Mouse (Mus musculus): ENCODE measurements around the gene Cdk14. TPM values are rescaled to one million over a fixed set of nuclear protein-coding genes. Genes with fewer than 3 reads are reported as not detected.
"Not testable (repeated sequence)": the region's sequence is repeated elsewhere in the genome, so short reads cannot be mapped to it uniquely, and the experiment has no call there.

Gene Cdk14
- total and polyA plus RNA-seq, 2 experiments from 2014 or later: 53.0 to 63.9 TPM

GRCm38 (mm10) chr5:5342410-5343137 lies 77.5 kb downstream of the Cdk14 start:
- TF ChIP-seq CTCF (IDR thresholded peaks at IDR 0.05; ENCODE audit: low read depth): peak; percentile 23; the same call in 1 of the 2 replicates
- WGBS: 24% methylated on average over 11 of the region's 11 CpGs
- H3K4me2 ChIP-seq (ENCODE audit: low read depth, low read length): peak overlapping the region; percentile 31

GRCm38 (mm10) chr5:5341611-5342010 lies 78.5 kb downstream of the Cdk14 start:
- ATAC-seq (no peak), DNase-seq (ENCODE audit: low spot score) (no peak)
- no peak overlapping the region for H3K4me3 ChIP-seq (ENCODE audit: low read length)
- no peak overlapping the region for H3K9ac ChIP-seq (replicated peaks; ENCODE audit: low read length)
- H3K27me3 ChIP-seq (ENCODE audit: insufficient read depth, low read length): no peaks in the 10 kb centered on the region
- no peak for TF ChIP-seq CTCF (IDR thresholded peaks at IDR 0.05; ENCODE audit: low read depth)
- WGBS: 67% methylated on average over 8 of the region's 8 CpGs
- H3K27ac ChIP-seq: no peak overlapping the region
- H3K9me3 ChIP-seq (ENCODE audit: low read length): no peaks in the 10 kb centered on the region
- peaks cover 11% of the 10 kb centered on the region; the same call in 1 of the 2 replicates for H3K4me1 ChIP-seq (ENCODE audit: insufficient read depth, low read length)
- no peaks in the 10 kb centered on the region for H3K36me3 ChIP-seq (ENCODE audit: insufficient read depth, low read length)
- no peak overlapping the region for H3K4me2 ChIP-seq (ENCODE audit: low read depth, low read length)

More at GRCm38 (mm10) chr5:5342410-5343137, 77.5 kb downstream of the Cdk14 start:
- H3K9me3 ChIP-seq (ENCODE audit: low read length): no peaks in the 10 kb centered on the region
- H3K4me1 ChIP-seq (ENCODE audit: insufficient read depth, low read length): peaks cover 11% of the 10 kb centered on the region; the same call in 1 of the 2 replicates
- H3K36me3 ChIP-seq (ENCODE audit: insufficient read depth, low read length): no peaks in the 10 kb centered on the region
- peak overlapping the region; percentile 54; the same call in 1 of the 2 replicates for H3K27ac ChIP-seq
- no peak overlapping the region for H3K9ac ChIP-seq (replicated peaks; ENCODE audit: low read length)
- H3K4me3 ChIP-seq (ENCODE audit: low read length): no peak overlapping the region
- no peaks in the 10 kb centered on the region for H3K27me3 ChIP-seq (ENCODE audit: insufficient read depth, low read length)
- peak; percentile 94 for DNase-seq (ENCODE audit: low spot score)
- ATAC-seq: peak; percentile 90

- Histone ChIP-seq H3K36me3 (ENCODE audit: insufficient read depth, low read length) (no peaks in the 10 kb centered on the region), H3K27me3 (ENCODE audit: insufficient read depth, low read length) (no peaks in the 10 kb centered on the region)
Measured at GRCm38 (mm10) chr5:5333916-5334315, 86.2 kb downstream of the Cdk14 start.

GRCm38 (mm10) chr5:5330926-5331460 lies 89.1 kb downstream of the Cdk14 start:
- no peak for DNase-seq (ENCODE audit: low spot score)
- Histone ChIP-seq H3K9me3 (ENCODE audit: low read length) (no peaks in the 10 kb centered on the region), H3K4me1 (ENCODE audit: insufficient read depth, low read length) (no peaks in the 10 kb centered on the region), H3K9ac (replicated peaks; ENCODE audit: low read length) (no peak overlapping the region), H3K4me3 (ENCODE audit: low read length) (no peak overlapping the region), H3K27ac (no peak overlapping the region), H3K27me3 (ENCODE audit: insufficient read depth, low read length) (no peaks in the 10 kb centered on the region), H3K4me2 (ENCODE audit: low read depth, low read length) (no peak overlapping the region), H3K36me3 (ENCODE audit: insufficient read depth, low read length) (no peaks in the 10 kb centered on the region)
- TF ChIP-seq CTCF (IDR thresholded peaks at IDR 0.05; ENCODE audit: low read depth): no peak
- peak; percentile 7; the same call in 1 of the 2 replicates for ATAC-seq
- WGBS: 50% methylated on average over 10 of the region's 10 CpGs

More at GRCm38 (mm10) chr5:5333916-5334315, 86.2 kb downstream of the Cdk14 start:
- Histone ChIP-seq H3K9ac (replicated peaks; ENCODE audit: low read length) (no peak overlapping the region), H3K4me3 (ENCODE audit: low read length) (no peak overlapping the region), H3K9me3 (ENCODE audit: low read length) (no peaks in the 10 kb centered on the region), H3K4me1 (ENCODE audit: insufficient read depth, low read length) (no peaks in the 10 kb centered on the region), H3K27ac (no peak overlapping the region), H3K4me2 (ENCODE audit: low read depth, low read length) (no peak overlapping the region)
- 92% methylated on average over 8 of the region's 8 CpGs for WGBS
- TF ChIP-seq CTCF (IDR thresholded peaks at IDR 0.05; ENCODE audit: low read depth): no peak
- DNase-seq (ENCODE audit: low spot score) (no peak), ATAC-seq (no peak)

- H3K4me3 ChIP-seq (ENCODE audit: low read length); ATAC-seq; H3K36me3 ChIP-seq (ENCODE audit: insufficient read depth, low read length); H3K4me1 ChIP-seq (ENCODE audit: insufficient read depth, low read length); H3K27me3 ChIP-seq (ENCODE audit: insufficient read depth, low read length); H3K9me3 ChIP-seq (ENCODE audit: low read length); H3K27ac ChIP-seq; H3K9ac ChIP-seq (replicated peaks; ENCODE audit: low read length); DNase-seq (ENCODE audit: low spot score); H3K4me2 ChIP-seq (ENCODE audit: low read depth, low read length): not testable (repeated sequence)
- WGBS: 96% methylated on average over 2 of the region's 2 CpGs
Measured at GRCm38 (mm10) chr5:5329018-5329417, 91.1 kb downstream of the Cdk14 start.

- H3K36me3 ChIP-seq (ENCODE audit: insufficient read depth, low read length): no peaks in the 10 kb centered on the region
- no peak overlapping the region for H3K9ac ChIP-seq (replicated peaks; ENCODE audit: low read length)
- no peak for TF ChIP-seq CTCF (IDR thresholded peaks at IDR 0.05; ENCODE audit: low read depth)
- no peaks in the 10 kb centered on the region for H3K27me3 ChIP-seq (ENCODE audit: insufficient read depth, low read length)
- no peaks in the 10 kb centered on the region for H3K9me3 ChIP-seq (ENCODE audit: low read length)
- H3K4me3 ChIP-seq (ENCODE audit: low read length): no peak overlapping the region
- ATAC-seq (no peak), DNase-seq (ENCODE audit: low spot score) (peak; percentile 28)
- no peaks in the 10 kb centered on the region for H3K4me1 ChIP-seq (ENCODE audit: insufficient read depth, low read length)
- no peak overlapping the region for H3K27ac ChIP-seq
- no peak overlapping the region for H3K4me2 ChIP-seq (ENCODE audit: low read depth, low read length)
- WGBS: 96% methylated on average over 2 of the region's 2 CpGs
Measured at GRCm38 (mm10) chr5:5326716-5327115, 93.4 kb downstream of the Cdk14 start.

- 79% methylated on average over 8 of the region's 8 CpGs for WGBS
- no peak for DNase-seq (ENCODE audit: low spot score)
Measured at GRCm38 (mm10) chr5:5322699-5323098, 97.4 kb downstream of the Cdk14 start.

More at GRCm38 (mm10) chr5:5322699-5323098, 97.4 kb downstream of the Cdk14 start:
- Histone ChIP-seq H3K27me3 (ENCODE audit: insufficient read depth, low read length) (no peaks in the 10 kb centered on the region), H3K4me2 (ENCODE audit: low read depth, low read length) (no peak overlapping the region), H3K9me3 (ENCODE audit: low read length) (no peaks in the 10 kb centered on the region), H3K9ac (replicated peaks; ENCODE audit: low read length) (no peak overlapping the region), H3K4me3 (ENCODE audit: low read length) (no peak overlapping the region), H3K36me3 (ENCODE audit: insufficient read depth, low read length) (no peaks in the 10 kb centered on the region), H3K4me1 (ENCODE audit: insufficient read depth, low read length) (no peaks in the 10 kb centered on the region), H3K27ac (no peak overlapping the region)
- TF ChIP-seq CTCF (IDR thresholded peaks at IDR 0.05; ENCODE audit: low read depth): peak; percentile 18; the same call in 1 of the 2 replicates
- no peak for ATAC-seq
